Mouse (Mus musculus) heart, embryonic 14.5 days (tissue): Measurements from ENCODE around the gene Nup98. TPM values are rescaled to one million over a fixed set of nuclear protein-coding genes. Genes with fewer than 3 reads are reported as not detected.
A peak's percentile ranks its signal among the peaks of the same experiment; 100 is the strongest.

Source experiments
- ATAC-seq: fragments of 200-750 bp; cut with Nextera tagmentation; 2 replicates; pipeline ENCODE4 v1.8.0; 2017; ENCODE audit warnings: low read depth, moderate TSS enrichment; ENCODE audit not compliant: insufficient number of reproducible peaks, insufficient read depth, low FRiP score
- H3K27ac ChIP-seq, 2 experiments: fragments of 200-500 bp in 1 of 2; fragments of 300-500 bp in 1 of 2; sonication (generic) in 1 of 2; replicated peaks in 1 of 2; 2 replicates each; pipeline ENCODE4 v1.5.1; 2012 to 2014; ENCODE audit warnings: low read depth in 2 of 2, low read length in 2 of 2, control low read depth in 1 of 2, mild to moderate bottlenecking in 1 of 2, mixed read lengths in 1 of 2; ENCODE audit not compliant: control insufficient read depth in 1 of 2, insufficient read depth in 1 of 2
- H3K27me3 ChIP-seq: fragments of 300-500 bp; sonication (generic); 2 replicates; pipeline ENCODE4 v1.6.1; 2014; ENCODE audit warnings: mild to moderate bottlenecking, low read length, control low read depth; ENCODE audit not compliant: control insufficient read depth, insufficient read depth
- H3K36me3 ChIP-seq: fragments of 300-500 bp; sonication (generic); 2 replicates; pipeline ENCODE4 v1.6.1; 2014; ENCODE audit warnings: mild to moderate bottlenecking, control low read depth, low read length, mixed read lengths; ENCODE audit not compliant: control insufficient read depth, insufficient read depth
- H3K4me1 ChIP-seq, 2 experiments: fragments of 200-500 bp in 1 of 2; fragments of 300-500 bp in 1 of 2; sonication (generic) in 1 of 2; 2 replicates each; pipeline ENCODE4 v1.6.1; 2012 to 2014; ENCODE audit warnings: low read length in 2 of 2, control low read depth in 1 of 2, mixed read lengths in 1 of 2; ENCODE audit not compliant: control insufficient read depth in 2 of 2, insufficient read depth in 2 of 2
- H3K4me2 ChIP-seq: fragments of 300-500 bp; sonication (generic); 2 replicates; pipeline ENCODE4 v1.6.1; 2014; ENCODE audit warnings: mild to moderate bottlenecking, low read length
- H3K4me3 ChIP-seq, 2 experiments: fragments of 200-500 bp in 1 of 2; fragments of 300-500 bp in 1 of 2; sonication (generic) in 1 of 2; 2 replicates each; pipeline ENCODE4 v1.5.1; 2012 to 2014; ENCODE audit warnings: low read length in 2 of 2, mild to moderate bottlenecking in 2 of 2, control low read depth in 1 of 2, low read depth in 1 of 2, moderate library complexity in 1 of 2; ENCODE audit not compliant: control insufficient read depth in 1 of 2, insufficient read depth in 1 of 2
- H3K9ac ChIP-seq: fragments of 300-500 bp; sonication (generic); 2 replicates; pipeline ENCODE4 v1.6.1; 2014; ENCODE audit warnings: mild to moderate bottlenecking, low read length
- H3K9me3 ChIP-seq: fragments of 300-500 bp; sonication (generic); 2 replicates; pipeline ENCODE4 v1.6.1; 2016; ENCODE audit warnings: low read length, control low read depth; ENCODE audit not compliant: control insufficient read depth
- WGBS: fragments of 180-500 bp; shearing (Covaris S2); extraction: QIAGEN DNeasy Blood & Tissue Kit; methylation state at CpG from one replicate; pipeline ENCODE4 v1.1.7; 2014; 5-methylcytosine and 5-hydroxymethylcytosine counted together
- polyA plus RNA-seq: library from polyadenylated mRNA; unstranded; fragments of >200 nt; fragmentation: Nextera tagmentation; extraction: Ambion mirVana; gene quantifications from 2 replicates; pipeline ENCODE4 v1.2.1, GENCODE M21; 2014

Gene Nup98
- polyA plus RNA-seq, 1 experiment from 2014 or later: 27.3 TPM

- Histone ChIP-seq H3K27me3 (no peaks in the 10 kb centered on the region), H3K9ac (no peak within 1 kb of the TSS), H3K4me2 (no peak within 1 kb of the TSS), H3K4me1 (no peaks in the 10 kb centered on the region), H3K9me3 (no peaks in the 10 kb centered on the region), H3K4me3 (no peak within 1 kb of the TSS), H3K36me3 (peaks cover 40% of the 10 kb centered on the region), H3K27ac (no peak within 1 kb of the TSS)
- no peak for ATAC-seq
- 25% methylated on average over 7 of the region's 7 CpGs for WGBS
Measured at GRCm38 (mm10) chr7:102116579-102117331, 93.2 kb downstream of the Nup98 start, which contains the start of gene Chrna10. Gene Chrna10, minus strand, starts transcription at chr7:102116828.

- Histone ChIP-seq H3K27me3 (no peaks in the 10 kb centered on the region), H3K9me3 (no peaks in the 10 kb centered on the region), H3K4me2 (no peak overlapping the region), H3K36me3 (peaks cover 4% of the 10 kb centered on the region), H3K9ac (no peak overlapping the region), H3K4me1 (no peaks in the 10 kb centered on the region), H3K27ac (no peak overlapping the region), H3K4me3 (no peak overlapping the region)
- ATAC-seq: no peak
- 69% methylated on average over 45 of the region's 45 CpGs for WGBS
Measured at GRCm38 (mm10) chr7:102113151-102113729, 96.7 kb downstream of the Nup98 start.

GRCm38 (mm10) chr7:102109746-102110145, 100.2 kb downstream of the Nup98 start:
- H3K36me3 ChIP-seq: no peaks in the 10 kb centered on the region
- no peaks in the 10 kb centered on the region for H3K27me3 ChIP-seq
- no peak overlapping the region for H3K9ac ChIP-seq
- no peak overlapping the region for H3K27ac ChIP-seq
- no peak overlapping the region for H3K4me2 ChIP-seq
- WGBS: 83% methylated on average over 4 of the region's 4 CpGs
- ATAC-seq: no peak
- H3K4me3 ChIP-seq: no peak overlapping the region
- H3K9me3 ChIP-seq: no peaks in the 10 kb centered on the region
- H3K4me1 ChIP-seq: peaks cover 9 to 10% of the 10 kb centered on the region in 2 experiments; a peak in 2 of 4 replicates

- peaks cover 9 to 10% of the 10 kb centered on the region in 2 experiments; a peak in 2 of 4 replicates for H3K4me1 ChIP-seq
- WGBS: 66% methylated on average over 7 of the region's 7 CpGs
- no peak within 1 kb of the TSS for H3K4me2 ChIP-seq
- no peak within 1 kb of the TSS for H3K9ac ChIP-seq
- no peak for ATAC-seq
- H3K27ac ChIP-seq: no peak within 1 kb of the TSS
- H3K4me3 ChIP-seq: no peak within 1 kb of the TSS
- H3K36me3 ChIP-seq: no peaks in the 10 kb centered on the region
- H3K27me3 ChIP-seq: no peaks in the 10 kb centered on the region
- H3K9me3 ChIP-seq: no peaks in the 10 kb centered on the region
Measured at GRCm38 (mm10) chr7:102109171-102109570, 100.8 kb downstream of the Nup98 start, which contains the start of gene Art5. Gene Art5, minus strand, starts transcription at chr7:102109489.

GRCm38 (mm10) chr7:102108206-102108605, 101.8 kb downstream of the Nup98 start:
- no peaks in the 10 kb centered on the region for H3K9me3 ChIP-seq
- no peaks in the 10 kb centered on the region for H3K36me3 ChIP-seq
- ATAC-seq: no peak
- H3K4me1 ChIP-seq: peaks cover 10 to 11% of the 10 kb centered on the region in 2 experiments; a peak in 3 of 4 replicates
- H3K4me2 ChIP-seq: no peak overlapping the region
- WGBS: 67% methylated on average over 1 of the region's 1 CpGs
- H3K9ac ChIP-seq: no peak overlapping the region
- H3K27ac ChIP-seq: no peak overlapping the region
- H3K4me3 ChIP-seq: no peak overlapping the region
- no peaks in the 10 kb centered on the region for H3K27me3 ChIP-seq

GRCm38 (mm10) chr7:102106700-102107141, 103.3 kb downstream of the Nup98 start:
- H3K27me3 ChIP-seq: no peaks in the 10 kb centered on the region
- peak overlapping the region; percentile 78 for H3K4me2 ChIP-seq
- peak overlapping the region; percentile 37 to 45 for H3K4me3 ChIP-seq
- H3K27ac ChIP-seq: no peak overlapping the region
- WGBS: 7% methylated on average over 23 of the region's 23 CpGs
- ATAC-seq: 0 out of 2 replicates have a peak, but pooled peaks have one; percentile 23
- peak overlapping the region; percentile 65 for H3K9ac ChIP-seq
- no peaks in the 10 kb centered on the region for H3K9me3 ChIP-seq
- no peaks in the 10 kb centered on the region for H3K36me3 ChIP-seq
- H3K4me1 ChIP-seq: peaks cover 19 to 21% of the 10 kb centered on the region in 2 experiments; a peak in 3 of 4 replicates

GRCm38 (mm10) chr7:102104126-102104525, 105.8 kb downstream of the Nup98 start:
- H3K27me3 ChIP-seq: no peaks in the 10 kb centered on the region
- H3K36me3 ChIP-seq: no peaks in the 10 kb centered on the region
- H3K4me3 ChIP-seq: no peak overlapping the region
- H3K4me1 ChIP-seq: peaks cover 39 to 42% of the 10 kb centered on the region in 2 experiments
- 52% methylated on average over 5 of the region's 5 CpGs for WGBS
- no peak overlapping the region for H3K27ac ChIP-seq
- no peak overlapping the region for H3K4me2 ChIP-seq
- no peak overlapping the region for H3K9ac ChIP-seq
- ATAC-seq: no peak
- H3K9me3 ChIP-seq: no peaks in the 10 kb centered on the region
